10 mouse cellular contexts compared by ENCODE assay signal in genomic region chr19:7017541-7018457, GRCm38 (mm10). TPM values are rescaled to one million over a fixed set of nuclear protein-coding genes. Genes with fewer than 3 reads are reported as not detected.
DNase-seq lines count a peak whose midpoint lies in the region; ATAC-seq and TF ChIP-seq lines count a peak whose summit lies in the region.
"Had no signal": no experiment of that assay in that cellular context is flagged by ENCODE, and none has a peak within 500 bp of the region (broad histone marks: within the 10 kb centered on the region; RNA-seq: fewer than 3 reads in every experiment).

No protein-coding gene starts in this region.

- H3K4me3 ChIP-seq in intestine, postnatal 0 days (ENCODE audit: low read depth, low read length), result no peak overlapping the region
- no peak overlapping the region for H3K4me3 ChIP-seq in midbrain, embryonic 10.5 days

- peak overlapping the region; percentile 15; the same call in 1 of the 2 replicates for H3K27ac ChIP-seq in intestine, postnatal 0 days (ENCODE audit: low read depth, low read length)
- H3K27ac ChIP-seq in midbrain, embryonic 10.5 days (replicated peaks), result no peak overlapping the region; the same call in 1 of the 2 replicates

- H3K4me1 ChIP-seq in intestine, postnatal 0 days (replicated peaks; ENCODE audit: control insufficient read depth, insufficient read depth, low read length), result no peaks in the 10 kb centered on the region
- H3K4me1 ChIP-seq in midbrain, embryonic 10.5 days, result no peaks in the 10 kb centered on the region

- no peaks in the 10 kb centered on the region for H3K9me3 ChIP-seq in intestine, postnatal 0 days (ENCODE audit: control insufficient read depth)
- no peaks in the 10 kb centered on the region for H3K9me3 ChIP-seq in midbrain, embryonic 10.5 days (replicated peaks)

- H3K27me3 ChIP-seq in intestine, postnatal 0 days (replicated peaks; ENCODE audit: control insufficient read depth, insufficient read depth, low read length), result no peaks in the 10 kb centered on the region
- H3K27me3 ChIP-seq in midbrain, embryonic 10.5 days (ENCODE audit: low read depth, poor library complexity, severe bottlenecking), result no peaks in the 10 kb centered on the region

- WGBS in intestine, postnatal 0 days, result 77% methylated on average over 12 of the region's 12 CpGs
- 82% methylated on average over 12 of the region's 12 CpGs for WGBS in midbrain, embryonic 10.5 days

- no peak overlapping the region for H3K9ac ChIP-seq in intestine, postnatal 0 days (ENCODE audit: low read depth, low read length)

- no peak for TF ChIP-seq CTCF in intestine, postnatal 0 days (IDR thresholded peaks at IDR 0.05; ENCODE audit: low read depth)

- ATAC-seq in activated CD4-positive, CD25-positive, alpha-beta regulatory T cell, adult 4 months, result peak; percentile 83
- no peak for ATAC-seq in intestine, postnatal 0 days
- peak; percentile 51 for ATAC-seq in neutrophil, adult 5-6 weeks (ENCODE audit: extremely low read depth, insufficient number of reproducible peaks, low FRiP score, poor library complexity, severe bottlenecking)

- peak; percentile 86 for DNase-seq in CD4-positive helper T cell, adult 2 months (ENCODE audit: low read depth, low spot score)
- no peak for DNase-seq in right cerebral cortex, adult 2 months (ENCODE audit: low spot score in 2 of 2)
- DNase-seq in layer of hippocampus, postnatal 10 days (ENCODE audit: low spot score in 2 of 2), result no peak
- DNase-seq in midbrain, embryonic 10.5 days (ENCODE audit: low spot score), result no peak
- DNase-seq in adrenal gland, adult 18-20 months (ENCODE audit: low spot score in 2 of 2), result no peak
- DNase-seq: adrenal gland, adult 8-10 months; gastrocnemius, postnatal 14 days had no signal

- H3K4me2 ChIP-seq in intestine, postnatal 0 days (replicated peaks; ENCODE audit: low read depth), result peak overlapping the region; percentile 17; the same call in 1 of the 2 replicates

- H3K36me3 ChIP-seq in intestine, postnatal 0 days (ENCODE audit: control insufficient read depth, insufficient read depth), result peaks cover 32% of the 10 kb centered on the region
- H3K36me3 ChIP-seq in midbrain, embryonic 10.5 days, result peaks cover 84% of the 10 kb centered on the region

RNA-seq across cellular contexts. Expression of gene Fermt3, which starts 1.5 kb away (rescaled TPM):
- 100 to 1,000 TPM; 208 to 288 TPM for polyA plus RNA-seq in activated CD4-positive, CD25-positive, alpha-beta regulatory T cell, adult 4 months (2017; shearing (Covaris generic))
- polyA plus RNA-seq in intestine, postnatal 0 days (2015; fragmentation: Nextera tagmentation; extraction: Ambion mirVana), result 8.9 and 9.3 TPM in 2 replicates
- total RNA-seq in neutrophil, adult 5-6 weeks (2017), result 211 and 225 TPM in 2 replicates
- 1 to 10 TPM; 5.0 to 5.2 TPM for total RNA-seq in layer of hippocampus, postnatal 10 days (2021)
- polyA plus RNA-seq in midbrain, embryonic 10.5 days (2016; fragmentation: Nextera tagmentation; extraction: Ambion mirVana), result 8.5 and 10.3 TPM in 2 replicates
- total RNA-seq in adrenal gland, adult 18-20 months (2021), result 1 to 10 TPM; 7.4 to 8.7 TPM

RNA-seq across cellular contexts. Expression of gene Trpt1, which starts 21.9 kb away (rescaled TPM):
- polyA plus RNA-seq in activated CD4-positive, CD25-positive, alpha-beta regulatory T cell, adult 4 months (2017; shearing (Covaris generic)), result 1 to 10 TPM; 4.5 to 7.3 TPM
- 7.6 and 10.2 TPM in 2 replicates for polyA plus RNA-seq in intestine, postnatal 0 days (2015; fragmentation: Nextera tagmentation; extraction: Ambion mirVana)
- 1.5 and 1.6 TPM in 2 replicates for total RNA-seq in neutrophil, adult 5-6 weeks (2017)
- 10 to 100 TPM; 16.9 to 18.2 TPM for total RNA-seq in layer of hippocampus, postnatal 10 days (2021)
- 9.5 and 11.3 TPM in 2 replicates for polyA plus RNA-seq in midbrain, embryonic 10.5 days (2016; fragmentation: Nextera tagmentation; extraction: Ambion mirVana)
- 10 to 100 TPM; 11.4 to 15.4 TPM for total RNA-seq in adrenal gland, adult 18-20 months (2021)

RNA-seq across cellular contexts. Expression of gene Nudt22, which starts 21.9 kb away (rescaled TPM):
- polyA plus RNA-seq in activated CD4-positive, CD25-positive, alpha-beta regulatory T cell, adult 4 months (2017; shearing (Covaris generic)), result 10 to 100 TPM; 29.8 to 33.4 TPM
- 50.4 and 51.9 TPM in 2 replicates for polyA plus RNA-seq in intestine, postnatal 0 days (2015; fragmentation: Nextera tagmentation; extraction: Ambion mirVana)
- 5.0 TPM in 2 replicates for total RNA-seq in neutrophil, adult 5-6 weeks (2017)
- total RNA-seq in layer of hippocampus, postnatal 10 days (2021), result 10 to 100 TPM; 10.2 to 11.3 TPM
- polyA plus RNA-seq in midbrain, embryonic 10.5 days (2016; fragmentation: Nextera tagmentation; extraction: Ambion mirVana), result 19.1 and 20.3 TPM in 2 replicates
- total RNA-seq in adrenal gland, adult 18-20 months (2021), result 10 to 100 TPM; 21.5 to 24.7 TPM

RNA-seq across cellular contexts. Expression of gene Stip1, which starts 22.0 kb away (rescaled TPM):
- polyA plus RNA-seq in activated CD4-positive, CD25-positive, alpha-beta regulatory T cell, adult 4 months (2017; shearing (Covaris generic)), result 100 to 1,000 TPM; 105 to 165 TPM
- polyA plus RNA-seq in intestine, postnatal 0 days (2015; fragmentation: Nextera tagmentation; extraction: Ambion mirVana), result 46.2 and 47.8 TPM in 2 replicates
- total RNA-seq in neutrophil, adult 5-6 weeks (2017), result 73.9 and 81.6 TPM in 2 replicates
- 100 to 1,000 TPM; 126 to 148 TPM for total RNA-seq in layer of hippocampus, postnatal 10 days (2021)
- polyA plus RNA-seq in midbrain, embryonic 10.5 days (2016; fragmentation: Nextera tagmentation; extraction: Ambion mirVana), result 427 and 470 TPM in 2 replicates
- total RNA-seq in adrenal gland, adult 18-20 months (2021), result 100 to 1,000 TPM; 284 to 378 TPM

RNA-seq across cellular contexts. Expression of gene Dnajc4, which starts 25.4 kb away (rescaled TPM):
- 10 to 100 TPM; 44.8 to 46.0 TPM for polyA plus RNA-seq in activated CD4-positive, CD25-positive, alpha-beta regulatory T cell, adult 4 months (2017; shearing (Covaris generic))
- polyA plus RNA-seq in intestine, postnatal 0 days (2015; fragmentation: Nextera tagmentation; extraction: Ambion mirVana), result 32.3 and 35.1 TPM in 2 replicates
- 16.4 and 24.4 TPM in 2 replicates for total RNA-seq in neutrophil, adult 5-6 weeks (2017)
- total RNA-seq in layer of hippocampus, postnatal 10 days (2021), result 10 to 100 TPM; 18.1 to 21.5 TPM
- polyA plus RNA-seq in midbrain, embryonic 10.5 days (2016; fragmentation: Nextera tagmentation; extraction: Ambion mirVana), result 20.8 and 23.1 TPM in 2 replicates
- 10 to 100 TPM; 43.4 to 50.0 TPM for total RNA-seq in adrenal gland, adult 18-20 months (2021)

Comparison
In these comparisons a context has a peak if more than half of its experiments do, and no peak if none do; other contexts are left out.
1. RNA of gene Fermt3, which starts 1.5 kb away (total RNA-seq): 211 to 225 TPM in neutrophil, adult 5-6 weeks; 7.4 to 8.7 TPM in adrenal gland, adult 18-20 months and 5.0 to 5.2 TPM in layer of hippocampus, postnatal 10 days; every median in the first group is over 10 times any median in the second.